Mouse (Mus musculus): ENCODE data around the gene Prkcb. TPM values are rescaled to one million over a fixed set of nuclear protein-coding genes. Genes with fewer than 3 reads are reported as not detected.

Prkcb gene
- polyA plus RNA-seq, 1 experiment from 2014 or later = 60.9 TPM

DNA sequence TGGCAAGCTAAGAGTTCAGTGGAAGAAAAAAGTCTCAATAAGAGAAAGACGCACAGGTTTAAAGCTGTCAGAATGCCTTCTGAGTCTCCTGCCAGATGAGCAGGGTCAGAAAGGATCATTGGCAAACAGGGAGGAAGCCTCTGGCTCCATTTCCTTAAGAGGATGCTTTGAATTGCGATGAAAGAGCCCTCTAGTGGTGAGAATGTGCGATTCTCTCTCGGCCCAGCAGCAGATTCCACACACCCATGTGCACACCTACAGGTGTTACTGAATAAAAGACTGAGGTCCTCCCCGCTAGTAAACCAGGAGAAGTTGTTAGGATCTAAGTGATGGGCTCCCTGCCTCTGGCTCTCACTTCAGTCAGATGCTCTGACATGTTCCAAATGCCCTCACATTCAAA lies 379.4 kb downstream of the Prkcb start:
- Histone ChIP-seq H3K4me1 (replicated peaks; ENCODE audit: control insufficient read depth, insufficient read depth, low read length) (peaks cover 8% of the 10 kb centered on the region), H3K9ac (replicated peaks; ENCODE audit: low read depth, low read length) (no peak overlapping the region), H3K4me2 (ENCODE audit: low read length) (no peak overlapping the region), H3K27ac (ENCODE audit: low read length) (no peak overlapping the region), H3K27me3 (replicated peaks; ENCODE audit: control insufficient read depth, insufficient read depth, low read length) (peaks cover 9% of the 10 kb centered on the region; the same call in 1 of the 2 replicates), H3K4me3 (replicated peaks; ENCODE audit: low read length) (no peak overlapping the region), H3K36me3 (ENCODE audit: control insufficient read depth, insufficient read depth) (no peaks in the 10 kb centered on the region), H3K9me3 (ENCODE audit: control insufficient read depth, low read length) (no peaks in the 10 kb centered on the region)
- no peak for ATAC-seq
- WGBS = 24% methylated on average over 5 of the region's 5 CpGs

DNA sequence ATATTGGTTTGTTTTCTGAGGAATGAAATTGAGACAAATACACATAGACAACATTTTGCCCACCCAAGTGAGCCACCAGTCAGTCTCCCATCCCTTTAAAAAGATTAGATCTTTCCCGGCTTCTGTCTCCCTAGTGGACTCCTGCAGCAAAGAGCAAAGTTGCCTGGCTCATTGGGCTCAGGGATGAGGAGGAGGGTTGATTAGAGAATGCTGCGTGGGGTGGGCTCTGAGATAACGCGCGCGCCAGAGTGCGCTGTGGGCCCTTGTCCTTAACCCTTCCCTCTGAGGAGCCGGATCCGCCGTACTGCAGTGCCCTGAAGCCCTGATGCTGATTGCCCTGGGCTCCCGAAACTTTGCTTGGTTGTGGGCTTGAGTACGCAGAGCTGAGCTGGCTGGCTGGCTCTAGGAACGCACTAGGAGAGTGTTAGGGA lies 381.9 kb downstream of the Prkcb start, which contains the start of gene Cacng3:
Gene Cacng3, plus strand, starts transcription at position 51 of the 431 bp plus-strand sequence.
- Histone ChIP-seq H3K9me3 (ENCODE audit: control insufficient read depth, low read length) (no peaks in the 10 kb centered on the region), H3K27ac (ENCODE audit: low read length) (0 out of 2 replicates have a peak within 1 kb of the TSS, but pooled peaks have one; percentile 28), H3K4me2 (ENCODE audit: low read length) (peak within 1 kb of the TSS; percentile 84), H3K36me3 (ENCODE audit: control insufficient read depth, insufficient read depth) (no peaks in the 10 kb centered on the region), H3K27me3 (replicated peaks; ENCODE audit: control insufficient read depth, insufficient read depth, low read length) (peaks cover 11% of the 10 kb centered on the region; the same call in 1 of the 2 replicates), H3K4me1 (replicated peaks; ENCODE audit: control insufficient read depth, insufficient read depth, low read length) (peaks cover 8% of the 10 kb centered on the region), H3K4me3 (replicated peaks; ENCODE audit: low read length) (peak within 1 kb of the TSS; percentile 42), H3K9ac (replicated peaks; ENCODE audit: low read depth, low read length) (peak within 1 kb of the TSS; percentile 53)
- ATAC-seq = peak; percentile 72
- WGBS = 6% methylated on average over 13 of the region's 13 CpGs

DNA sequence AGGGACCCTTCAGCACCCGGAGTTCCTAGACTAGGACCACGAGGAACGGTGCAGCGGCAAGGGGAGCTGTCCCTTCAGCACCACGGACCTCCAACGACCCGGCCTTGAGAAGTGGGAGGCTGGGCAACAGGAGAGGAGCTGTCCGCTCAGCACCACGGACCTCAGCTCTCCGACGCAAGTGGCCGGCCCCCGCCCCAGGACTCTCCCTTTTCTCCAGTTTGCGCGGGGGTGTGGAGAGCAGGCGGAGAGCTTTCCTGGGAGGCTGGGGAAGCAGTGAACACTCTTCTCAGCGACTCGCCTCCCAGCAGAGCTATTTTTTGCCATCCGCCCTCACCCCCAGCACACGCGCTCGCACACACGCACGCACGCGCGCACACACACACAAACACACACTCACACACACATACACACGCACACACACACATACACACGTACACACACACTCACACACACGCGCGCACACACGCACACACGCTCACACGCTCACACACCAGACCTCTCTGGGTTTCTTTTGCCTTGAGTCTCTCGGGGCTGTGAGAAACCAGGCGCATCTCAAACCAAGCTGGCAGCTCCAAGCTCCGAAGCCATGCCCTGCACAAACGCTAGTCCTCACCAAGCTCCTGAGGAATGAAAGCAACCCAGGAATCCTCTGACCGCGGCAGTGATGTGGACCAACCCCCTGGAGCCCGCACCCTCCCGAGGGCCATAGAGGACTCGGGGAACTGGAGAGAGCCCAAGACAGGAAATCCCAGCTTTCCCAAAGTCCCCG lies 382.5 kb downstream of the Prkcb start:
- ATAC-seq = peak; percentile 77

DNA sequence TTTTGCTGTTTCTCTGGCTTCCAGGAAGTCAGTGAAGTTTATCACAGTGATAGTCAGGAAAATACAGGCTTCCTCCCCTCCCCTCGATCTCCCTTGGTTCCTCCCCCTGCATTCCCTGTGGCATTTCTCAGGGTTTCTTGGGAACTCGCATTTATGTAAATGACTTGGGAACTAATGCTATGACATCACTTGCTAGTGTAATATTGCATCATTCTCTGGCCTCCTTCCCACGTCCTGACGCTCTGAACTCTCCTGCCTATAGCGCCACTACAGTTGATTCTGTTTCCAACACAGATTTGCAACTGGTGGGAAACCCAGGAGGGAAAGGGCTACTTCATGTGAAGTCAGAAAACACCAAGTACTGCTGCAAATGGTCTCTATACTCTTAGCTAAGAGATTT lies 384.4 kb downstream of the Prkcb start:
- peaks cover 8% of the 10 kb centered on the region for H3K4me1 ChIP-seq (replicated peaks; ENCODE audit: control insufficient read depth, insufficient read depth, low read length)
- H3K36me3 ChIP-seq (ENCODE audit: control insufficient read depth, insufficient read depth) = no peaks in the 10 kb centered on the region
- ATAC-seq = no peak
- peak overlapping the region; percentile 19 for H3K4me3 ChIP-seq (replicated peaks; ENCODE audit: low read length)
- no peak overlapping the region for H3K27ac ChIP-seq (ENCODE audit: low read length)
- H3K9me3 ChIP-seq (ENCODE audit: control insufficient read depth, low read length) = no peaks in the 10 kb centered on the region
- H3K27me3 ChIP-seq (replicated peaks; ENCODE audit: control insufficient read depth, insufficient read depth, low read length) = peaks cover 10% of the 10 kb centered on the region; the same call in 1 of the 2 replicates
- 40% methylated on average over 5 of the region's 5 CpGs for WGBS
- H3K9ac ChIP-seq (replicated peaks; ENCODE audit: low read depth, low read length) = no peak overlapping the region
- peak overlapping the region; percentile 20 for H3K4me2 ChIP-seq (ENCODE audit: low read length)

More for the DNA sequence above, 382.5 kb downstream of the Prkcb start:
- peak overlapping the region; percentile 53 for H3K9ac ChIP-seq (replicated peaks; ENCODE audit: low read depth, low read length)
- H3K27ac ChIP-seq (ENCODE audit: low read length) = 0 out of 2 replicates have a peak overlapping the region, but pooled peaks have one; percentile 28
- peaks cover 8% of the 10 kb centered on the region for H3K4me1 ChIP-seq (replicated peaks; ENCODE audit: control insufficient read depth, insufficient read depth, low read length)
- H3K4me2 ChIP-seq (ENCODE audit: low read length) = peak overlapping the region; percentile 84
- 8% methylated on average over 42 of the region's 45 CpGs for WGBS
- no peaks in the 10 kb centered on the region for H3K9me3 ChIP-seq (ENCODE audit: control insufficient read depth, low read length)
- H3K36me3 ChIP-seq (ENCODE audit: control insufficient read depth, insufficient read depth) = no peaks in the 10 kb centered on the region
- H3K4me3 ChIP-seq (replicated peaks; ENCODE audit: low read length) = peak overlapping the region; percentile 42
- peaks cover 11% of the 10 kb centered on the region; the same call in 1 of the 2 replicates for H3K27me3 ChIP-seq (replicated peaks; ENCODE audit: control insufficient read depth, insufficient read depth, low read length)

DNA sequence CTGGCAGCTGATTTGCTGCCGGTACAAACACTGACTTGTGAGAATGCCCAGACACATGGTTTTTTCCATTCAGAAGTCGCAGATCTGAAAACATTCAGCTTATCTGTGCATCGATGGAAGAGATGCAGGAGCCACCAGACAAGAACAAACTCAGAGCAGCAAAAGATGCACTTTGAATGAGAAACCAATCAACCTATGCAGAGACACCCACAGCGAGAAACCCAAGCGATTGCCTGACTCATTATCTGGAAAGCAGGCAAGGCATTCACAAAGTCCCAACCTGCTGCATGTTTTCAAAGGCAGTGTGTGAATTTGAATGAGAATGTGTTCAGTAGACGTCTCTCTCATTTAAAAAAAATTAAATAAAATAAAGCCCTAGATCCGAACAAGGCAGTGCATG lies 386.7 kb downstream of the Prkcb start:
- Histone ChIP-seq H3K9ac (replicated peaks; ENCODE audit: low read depth, low read length) (no peak overlapping the region), H3K4me1 (replicated peaks; ENCODE audit: control insufficient read depth, insufficient read depth, low read length) (peaks cover 8% of the 10 kb centered on the region), H3K9me3 (ENCODE audit: control insufficient read depth, low read length) (no peaks in the 10 kb centered on the region), H3K4me2 (ENCODE audit: low read length) (no peak overlapping the region), H3K4me3 (replicated peaks; ENCODE audit: low read length) (no peak overlapping the region), H3K36me3 (ENCODE audit: control insufficient read depth, insufficient read depth) (no peaks in the 10 kb centered on the region), H3K27me3 (replicated peaks; ENCODE audit: control insufficient read depth, insufficient read depth, low read length) (0 out of 2 replicates have a peak, but pooled peaks cover 6% of the 10 kb centered on the region), H3K27ac (ENCODE audit: low read length) (no peak overlapping the region)
- 59% methylated on average over 7 of the region's 7 CpGs for WGBS
- ATAC-seq = no peak

Other genes with a start within 250 kb of the Prkcb start
- 63.8 and 65.6 TPM in 2 replicates for gene Ubfd1, start 221.6 kb upstream of the Prkcb start, polyA plus RNA-seq (2015; fragmentation: Nextera tagmentation; extraction: Ambion mirVana)
- gene Ears2, start 221.5 kb upstream of the Prkcb start, polyA plus RNA-seq (2015; fragmentation: Nextera tagmentation; extraction: Ambion mirVana) = 10.9 and 12.1 TPM in 2 replicates
- 530 and 550 TPM in 2 replicates for gene Ndufab1, start 186.9 kb upstream of the Prkcb start, polyA plus RNA-seq (2015; fragmentation: Nextera tagmentation; extraction: Ambion mirVana)
- 8.8 and 9.2 TPM in 2 replicates for gene Palb2, start 155.8 kb upstream of the Prkcb start, polyA plus RNA-seq (2015; fragmentation: Nextera tagmentation; extraction: Ambion mirVana)
- gene Dctn5, start 155.7 kb upstream of the Prkcb start, polyA plus RNA-seq (2015; fragmentation: Nextera tagmentation; extraction: Ambion mirVana) = 161 and 170 TPM in 2 replicates
- 46.2 and 54.4 TPM in 2 replicates for gene Plk1, start 129.3 kb upstream of the Prkcb start, polyA plus RNA-seq (2015; fragmentation: Nextera tagmentation; extraction: Ambion mirVana)
- 0.37 and 1.7 TPM in 2 replicates for gene Ern2, start 102.5 kb upstream of the Prkcb start, polyA plus RNA-seq (2015; fragmentation: Nextera tagmentation; extraction: Ambion mirVana)
- gene Chp2, start 69.3 kb upstream of the Prkcb start, polyA plus RNA-seq (2015; fragmentation: Nextera tagmentation; extraction: Ambion mirVana) = 0.57 and 1.2 TPM in 2 replicates

All from forebrain, embryonic 16.5 days (tissue).